Mouse (Mus musculus) liver, adult 2 months (tissue): Measurements from ENCODE around the gene Zfp747.

Experiments used
- CTCF ChIP-seq: fragments of 200-500 bp; IDR thresholded peaks from 2 replicates; pipeline ENCODE4 v1.5.1; 2011; ENCODE audit warnings: low read depth, low read length, control low read depth
- POLR2A ChIP-seq: fragments of 200-500 bp; IDR thresholded peaks from 2 replicates; pipeline ENCODE4 v1.6.1; 2011; ENCODE audit warnings: low read length, control low read depth; ENCODE audit not compliant: insufficient read depth; ENCODE audit errors: extremely low read depth

DNA sequence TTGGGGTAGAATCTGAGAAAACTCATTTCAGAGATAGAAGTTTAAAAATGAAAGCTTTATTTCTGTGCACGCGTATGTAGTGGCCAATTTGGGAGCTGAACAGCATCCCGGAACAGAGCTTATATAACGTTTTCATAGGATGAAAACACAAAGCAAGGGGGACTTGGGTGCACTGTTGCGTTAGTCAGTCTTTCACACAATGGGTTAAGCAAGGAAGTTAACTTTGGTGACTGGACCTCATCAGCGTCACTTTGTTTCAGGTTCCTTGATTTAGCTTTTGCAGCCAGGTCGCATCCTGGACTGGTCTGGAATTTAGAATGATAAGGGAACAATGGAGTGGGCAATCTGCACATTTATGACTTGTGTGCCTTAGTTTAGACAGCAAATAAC lies 18.1 kb upstream of the Zfp747 start:
- TF ChIP-seq CTCF (no peak), POLR2A (no peak)
